Mouse (Mus musculus): ENCODE results near the gene Abhd15. TPM values are rescaled to one million over a fixed set of nuclear protein-coding genes. Genes with fewer than 3 reads are reported as not detected.

The Abhd15 gene
- polyA plus RNA-seq, 1 experiment from 2014 or later, result 3.4 TPM

- no peak overlapping the region for H3K4me3 ChIP-seq (replicated peaks)
- H3K4me2 ChIP-seq, result no peak overlapping the region
- H3K4me1 ChIP-seq (replicated peaks), result peaks cover 33% of the 10 kb centered on the region
- no peaks in the 10 kb centered on the region for H3K9me3 ChIP-seq (replicated peaks)
- WGBS (ENCODE audit: insufficient replicate concordance), result 70% methylated on average over 6 of the region's 6 CpGs
- ATAC-seq (ENCODE audit: low read depth), result no peak
- no peak overlapping the region for H3K27ac ChIP-seq
- no peak for DNase-seq
- peaks cover 25% of the 10 kb centered on the region for H3K27me3 ChIP-seq
- no peaks in the 10 kb centered on the region for H3K36me3 ChIP-seq
- H3K9ac ChIP-seq, result no peak overlapping the region
These were observed 29.7 kb upstream of the Abhd15 start for GRCm38 (mm10) chr11:77485229-77485628.

- Histone ChIP-seq H3K9ac (no peak overlapping the region), H3K36me3 (no peaks in the 10 kb centered on the region), H3K4me3 (replicated peaks) (no peak overlapping the region), H3K4me2 (no peak overlapping the region), H3K9me3 (replicated peaks) (no peaks in the 10 kb centered on the region), H3K4me1 (replicated peaks) (peaks cover 49% of the 10 kb centered on the region), H3K27me3 (peaks cover 34% of the 10 kb centered on the region), H3K27ac (no peak overlapping the region)
- DNase-seq (no peak), ATAC-seq (ENCODE audit: low read depth) (no peak)
- WGBS (ENCODE audit: insufficient replicate concordance), result 76% methylated on average over 5 of the region's 5 CpGs
These were observed 28.1 kb upstream of the Abhd15 start for GRCm38 (mm10) chr11:77486798-77487197.

- no peaks in the 10 kb centered on the region for H3K36me3 ChIP-seq
- H3K27ac ChIP-seq, result no peak overlapping the region
- H3K9ac ChIP-seq, result peak overlapping the region; percentile 75
- ATAC-seq (ENCODE audit: low read depth), result no peak
- H3K4me1 ChIP-seq (replicated peaks), result peaks cover 55% of the 10 kb centered on the region
- DNase-seq, result no peak
- no peaks in the 10 kb centered on the region for H3K9me3 ChIP-seq (replicated peaks)
- peak overlapping the region; percentile 72 for H3K4me3 ChIP-seq (replicated peaks)
- 6% methylated on average over 55 of the region's 55 CpGs for WGBS (ENCODE audit: insufficient replicate concordance)
- H3K27me3 ChIP-seq, result peaks cover 34% of the 10 kb centered on the region
- peak overlapping the region; percentile 96 for H3K4me2 ChIP-seq
These were observed 25.9 kb upstream of the Abhd15 start for GRCm38 (mm10) chr11:77488771-77489581.

- Histone ChIP-seq H3K4me2 (peak within 1 kb of the TSS; percentile 98), H3K4me1 (replicated peaks) (peaks cover 62% of the 10 kb centered on the region), H3K27me3 (peaks cover 34% of the 10 kb centered on the region), H3K9ac (peak within 1 kb of the TSS; percentile 75), H3K4me3 (replicated peaks) (peak within 1 kb of the TSS; percentile 72), H3K27ac (no peak within 1 kb of the TSS), H3K9me3 (replicated peaks) (no peaks in the 10 kb centered on the region), H3K36me3 (no peaks in the 10 kb centered on the region)
- no peak for DNase-seq
- under 1% methylated on average over 67 of the region's 87 CpGs for WGBS (ENCODE audit: insufficient replicate concordance)
- ATAC-seq (ENCODE audit: low read depth), result 0 out of 2 replicates have a peak, but pooled peaks have one; percentile 9
These were observed 25.2 kb upstream of the Abhd15 start, which contains the start of gene Ankrd13b for GRCm38 (mm10) chr11:77489591-77490235. Ankrd13b (minus strand) TSS chr11:77489678.

- Histone ChIP-seq H3K4me2 (peak overlapping the region; percentile 98), H3K27me3 (peaks cover 34% of the 10 kb centered on the region), H3K27ac (no peak overlapping the region), H3K36me3 (no peaks in the 10 kb centered on the region), H3K4me1 (replicated peaks) (peaks cover 69% of the 10 kb centered on the region), H3K9ac (no peak overlapping the region; the same call in 1 of the 2 replicates), H3K4me3 (replicated peaks) (no peak overlapping the region), H3K9me3 (replicated peaks) (no peaks in the 10 kb centered on the region)
- DNase-seq (no peak), ATAC-seq (ENCODE audit: low read depth) (no peak)
- WGBS (ENCODE audit: insufficient replicate concordance), result 65% methylated on average over 6 of the region's 6 CpGs
These were observed 24.5 kb upstream of the Abhd15 start for GRCm38 (mm10) chr11:77490451-77490850.

GRCm38 (mm10) chr11:77491123-77491501 lies 23.8 kb upstream of the Abhd15 start:
- H3K9ac ChIP-seq, result peak overlapping the region; percentile 88
- ATAC-seq (ENCODE audit: low read depth) (peak; percentile 57), DNase-seq (peak; percentile 78)
- H3K27me3 ChIP-seq, result peaks cover 34% of the 10 kb centered on the region
- peaks cover 76% of the 10 kb centered on the region for H3K4me1 ChIP-seq (replicated peaks)
- H3K27ac ChIP-seq, result 0 out of 2 replicates have a peak overlapping the region, but pooled peaks have one; percentile 81
- no peaks in the 10 kb centered on the region for H3K9me3 ChIP-seq (replicated peaks)
- peak overlapping the region; percentile 98 for H3K4me2 ChIP-seq
- H3K4me3 ChIP-seq (replicated peaks), result peak overlapping the region; percentile 87
- under 1% methylated on average over 13 of the region's 13 CpGs for WGBS (ENCODE audit: insufficient replicate concordance)
- no peaks in the 10 kb centered on the region for H3K36me3 ChIP-seq

- Histone ChIP-seq H3K4me2 (peak overlapping the region; percentile 98), H3K4me3 (replicated peaks) (peak overlapping the region; percentile 87), H3K36me3 (no peaks in the 10 kb centered on the region), H3K9ac (peak overlapping the region; percentile 88), H3K27ac (peak overlapping the region; percentile 81), H3K4me1 (replicated peaks) (peaks cover 79% of the 10 kb centered on the region), H3K9me3 (replicated peaks) (no peaks in the 10 kb centered on the region), H3K27me3 (peaks cover 34% of the 10 kb centered on the region)
- under 1% methylated on average over 23 of the region's 23 CpGs for WGBS (ENCODE audit: insufficient replicate concordance)
- ATAC-seq (ENCODE audit: low read depth) (peak; percentile 22; the same call in 1 of the 2 replicates), DNase-seq (peak; percentile 45)
These were observed 23.2 kb upstream of the Abhd15 start for GRCm38 (mm10) chr11:77491502-77492291.

- Histone ChIP-seq H3K4me3 (replicated peaks) (peak overlapping the region; percentile 87), H3K36me3 (no peaks in the 10 kb centered on the region), H3K4me1 (replicated peaks) (peaks cover 86% of the 10 kb centered on the region), H3K4me2 (peak overlapping the region; percentile 98), H3K27me3 (peaks cover 34% of the 10 kb centered on the region), H3K9me3 (replicated peaks) (no peaks in the 10 kb centered on the region), H3K27ac (peak overlapping the region; percentile 81), H3K9ac (peak overlapping the region; percentile 88)
- DNase-seq (peak; percentile 27), ATAC-seq (ENCODE audit: low read depth) (no peak)
- 0% methylated on average over 18 of the region's 18 CpGs for WGBS (ENCODE audit: insufficient replicate concordance)
These were observed 22.5 kb upstream of the Abhd15 start for GRCm38 (mm10) chr11:77492311-77492871.

- Histone ChIP-seq H3K27ac (peak overlapping the region; percentile 81), H3K36me3 (no peaks in the 10 kb centered on the region), H3K4me3 (replicated peaks) (peak overlapping the region; percentile 87), H3K9me3 (replicated peaks) (no peaks in the 10 kb centered on the region), H3K9ac (peak overlapping the region; percentile 88), H3K27me3 (peaks cover 32% of the 10 kb centered on the region), H3K4me1 (replicated peaks) (peaks cover 89% of the 10 kb centered on the region), H3K4me2 (peak overlapping the region; percentile 98)
- DNase-seq (peak; percentile 85), ATAC-seq (ENCODE audit: low read depth) (peak; percentile 85)
- under 1% methylated on average over 31 of the region's 32 CpGs for WGBS (ENCODE audit: insufficient replicate concordance)
These were observed 22.0 kb upstream of the Abhd15 start for GRCm38 (mm10) chr11:77492911-77493332.

GRCm38 (mm10) chr11:77493512-77494343 lies 21.2 kb upstream of the Abhd15 start, which contains the start of gene Git1:
Git1 (plus strand) TSS chr11:77493562.
- Histone ChIP-seq H3K4me1 (replicated peaks) (peaks cover 89% of the 10 kb centered on the region), H3K27ac (peak within 1 kb of the TSS; percentile 81), H3K27me3 (peaks cover 24% of the 10 kb centered on the region), H3K4me2 (peak within 1 kb of the TSS; percentile 98), H3K4me3 (replicated peaks) (peak within 1 kb of the TSS; percentile 87), H3K9me3 (replicated peaks) (no peaks in the 10 kb centered on the region), H3K9ac (peak within 1 kb of the TSS; percentile 88), H3K36me3 (no peaks in the 10 kb centered on the region)
- WGBS (ENCODE audit: insufficient replicate concordance), result under 1% methylated on average over 67 of the region's 74 CpGs
- ATAC-seq (ENCODE audit: low read depth), result no peak; the same call in 1 of the 2 replicates
- peak; percentile 54 for DNase-seq
